Mouse (Mus musculus): ENCODE data around the gene Il17a. TPM values are rescaled to one million over a fixed set of nuclear protein-coding genes. Genes with fewer than 3 reads are reported as not detected.
"Not testable (repeated sequence)": the region's sequence is repeated elsewhere in the genome, so short reads cannot be mapped to it uniquely, and the experiment has no call there.

Il17a gene
- not detected in 2 replicates for polyA plus RNA-seq (2012; rRNA removed)

DNA sequence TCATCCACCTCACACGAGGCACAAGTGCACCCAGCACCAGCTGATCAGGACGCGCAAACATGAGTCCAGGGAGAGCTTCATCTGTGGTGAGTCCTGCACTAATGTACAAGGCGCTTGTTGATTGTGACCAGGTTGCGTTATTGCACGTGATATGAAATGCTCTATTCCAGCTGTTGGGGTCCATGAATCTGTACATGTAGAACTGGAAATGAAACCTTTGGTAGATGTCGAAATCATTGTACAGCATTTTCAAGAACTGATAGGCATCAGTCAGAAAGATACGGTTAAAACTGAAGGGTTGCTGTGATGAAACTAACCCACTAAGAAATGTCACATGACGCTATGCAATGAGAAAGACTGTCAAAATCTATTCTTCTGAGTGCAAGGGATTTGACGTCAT, at the start of gene Il17a:
TSS of gene Il17a (plus strand) at position 3 of the 400 bp plus-strand sequence.
- DNase-seq (ENCODE audit: low spot score), result no peak

DNA sequence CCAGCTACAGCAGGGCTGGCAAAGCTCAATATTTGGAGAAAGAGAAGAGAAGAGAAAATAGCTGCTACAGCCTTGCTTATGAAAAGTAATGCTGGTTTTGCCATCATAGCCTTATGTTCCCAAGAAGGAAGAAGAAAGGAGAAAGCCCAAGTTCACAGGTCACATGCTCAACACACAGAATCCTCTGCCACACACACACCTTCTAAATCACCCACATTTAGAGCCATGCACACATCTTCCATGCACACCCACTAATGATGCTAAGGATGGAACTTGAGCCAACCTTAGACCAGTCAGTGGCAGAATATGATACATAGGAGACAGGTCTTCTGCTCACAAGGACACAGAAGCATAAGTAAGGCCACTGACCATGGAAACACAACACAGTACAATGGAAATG, 47.9 kb upstream of the Il17a start:
- DNase-seq (ENCODE audit: low spot score), result no peak

DNA sequence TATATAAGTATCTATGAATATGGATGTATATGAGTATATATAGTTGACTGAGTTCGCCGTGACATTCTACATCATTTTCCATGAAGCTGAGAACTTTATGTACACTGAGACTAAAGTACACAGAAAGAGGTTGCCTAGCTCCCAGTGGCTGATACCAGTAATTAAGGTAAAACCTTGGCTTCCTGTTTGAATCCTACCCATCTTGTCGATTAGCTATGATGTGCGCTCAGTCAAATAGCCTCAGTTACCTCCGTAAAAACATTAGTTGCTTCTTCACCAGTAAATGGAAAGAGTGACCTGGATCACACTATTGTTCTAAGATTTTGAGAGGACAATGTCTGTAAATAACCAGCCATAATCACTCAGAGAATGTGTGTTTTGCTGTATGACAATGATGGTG, 47.3 kb upstream of the Il17a start:
- DNase-seq (ENCODE audit: low spot score), result no peak

DNA sequence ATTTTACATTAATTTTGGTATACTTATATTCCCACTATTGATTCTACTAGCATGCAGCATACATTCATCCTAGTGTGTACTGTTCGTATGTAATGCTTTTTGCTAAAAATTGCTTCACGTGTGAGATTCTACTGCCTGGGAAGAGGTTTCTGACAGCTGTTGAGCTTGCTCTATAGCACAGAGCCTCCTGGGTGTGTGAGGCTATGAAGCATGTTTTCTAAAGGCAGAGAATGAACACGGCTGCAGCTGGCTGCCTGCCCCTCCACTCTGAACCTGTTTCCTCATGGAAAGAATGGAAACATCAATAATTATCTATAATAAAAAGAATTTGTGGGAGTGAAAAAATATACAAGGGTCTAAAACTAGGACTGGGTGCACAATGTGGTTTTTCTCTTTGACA, 46.9 kb upstream of the Il17a start:
- no peak for DNase-seq (ENCODE audit: low spot score)

DNA sequence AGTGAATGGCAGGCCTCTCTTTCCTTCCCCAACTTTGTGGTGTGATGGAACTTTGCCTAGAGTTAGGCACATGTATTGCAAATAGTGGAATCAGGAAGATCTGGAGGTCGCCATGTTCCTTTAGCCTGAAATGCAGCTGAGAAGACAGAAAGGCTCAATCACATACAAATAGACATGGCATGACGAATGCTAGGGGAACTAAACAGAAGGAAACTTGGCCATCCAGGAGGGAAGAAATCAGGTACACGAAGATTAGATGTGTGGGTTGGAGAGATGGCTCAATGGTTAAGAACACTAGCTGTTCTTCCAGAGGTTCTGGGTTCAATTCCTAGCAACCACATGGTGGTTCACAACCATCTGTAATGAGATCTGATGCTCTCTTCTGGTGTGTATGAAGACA, 46.3 kb upstream of the Il17a start:
- no peak for DNase-seq (ENCODE audit: low spot score)

DNA sequence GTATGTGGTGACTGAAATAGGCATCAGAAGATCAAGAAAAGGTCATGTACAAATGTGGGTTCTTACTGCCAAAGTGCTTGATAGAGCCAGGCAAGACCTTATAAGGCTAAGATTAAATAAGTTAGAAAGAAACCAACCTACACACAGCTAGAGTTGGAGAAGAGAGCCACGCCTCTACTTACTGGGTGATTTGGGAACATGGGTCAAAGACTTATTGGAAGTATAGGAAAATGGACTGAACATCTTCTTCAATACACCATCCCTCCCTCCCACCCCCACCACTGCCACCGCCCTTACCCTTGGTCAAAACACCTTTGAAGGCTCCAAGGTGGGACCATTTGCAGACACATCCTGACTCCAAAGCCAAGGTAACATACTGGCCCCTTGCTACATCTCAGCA, 45.3 kb upstream of the Il17a start:
- DNase-seq (ENCODE audit: low spot score), result no peak

DNA sequence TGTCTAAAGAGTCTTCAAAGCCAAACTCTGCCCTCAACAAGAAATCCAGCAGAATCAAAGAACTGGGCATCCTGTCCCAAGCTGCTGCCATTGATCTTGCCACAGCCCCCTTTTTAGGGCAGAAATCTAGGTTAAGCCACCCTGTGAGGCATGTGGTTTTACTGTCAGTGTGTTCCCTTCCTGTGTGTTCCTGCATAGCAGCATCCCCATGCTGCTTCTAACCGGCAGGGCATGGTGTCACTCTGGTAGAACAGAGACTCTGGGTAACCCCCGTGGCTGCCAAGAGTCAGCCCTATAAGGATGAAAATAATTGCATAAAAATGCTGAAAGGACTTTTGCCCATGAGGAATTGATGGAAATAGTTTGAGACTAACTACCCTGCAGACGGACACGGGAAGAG, 44.8 kb upstream of the Il17a start:
- DNase-seq (ENCODE audit: low spot score), result no peak

DNA sequence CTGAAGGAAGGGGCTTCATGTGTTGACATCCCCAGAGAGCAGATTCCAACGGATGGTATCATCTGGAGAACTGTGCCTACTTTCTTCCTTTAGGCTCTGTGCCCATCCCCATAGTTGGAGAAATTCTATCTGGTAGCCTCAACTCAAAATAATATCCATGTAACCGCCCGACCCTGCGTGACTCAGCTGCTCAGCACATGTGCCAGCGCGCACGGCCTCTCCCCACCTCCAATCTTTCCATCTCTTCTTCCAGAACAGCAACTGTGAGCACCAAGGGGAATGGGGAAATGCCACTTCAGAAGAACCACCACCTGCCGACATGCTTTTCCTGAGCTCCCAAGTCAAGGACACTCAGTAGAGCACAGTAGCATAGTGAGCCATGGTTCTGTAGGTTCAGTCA, 39.4 kb upstream of the Il17a start:
- no peak for DNase-seq (ENCODE audit: low spot score)

DNA sequence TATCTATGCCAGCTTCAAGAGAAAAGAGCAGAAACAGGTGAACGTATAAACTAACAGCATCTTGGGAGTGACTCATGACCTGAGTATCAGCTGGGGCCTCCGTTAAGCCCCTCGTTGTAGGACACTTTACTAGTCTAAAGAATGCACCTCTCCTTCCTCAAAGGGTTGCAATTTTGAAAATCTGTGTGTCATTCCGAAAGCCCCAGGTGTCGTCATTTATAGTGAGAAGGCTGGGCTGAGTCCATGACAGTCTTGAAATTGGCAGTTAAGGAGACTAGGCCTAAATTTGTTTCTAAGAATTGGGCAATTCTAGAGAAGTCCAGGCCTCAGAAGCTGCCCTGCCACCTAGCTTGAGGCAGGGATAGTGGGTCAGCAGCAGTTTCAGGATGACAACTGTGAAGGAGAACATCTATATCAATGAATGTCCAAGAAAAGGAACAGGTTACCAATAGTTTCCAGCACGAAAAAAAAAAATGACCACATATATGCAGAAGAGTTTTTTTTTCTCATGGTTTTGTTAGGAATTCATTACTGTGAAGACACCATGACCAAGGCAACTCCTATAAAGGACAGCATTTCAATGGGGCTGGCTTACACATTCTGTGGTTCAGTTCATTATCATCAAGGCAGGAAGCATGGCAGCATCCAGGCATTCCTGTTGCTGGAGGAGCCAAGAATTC, 36.9 kb upstream of the Il17a start:
- no peak for DNase-seq (ENCODE audit: low spot score)

DNA sequence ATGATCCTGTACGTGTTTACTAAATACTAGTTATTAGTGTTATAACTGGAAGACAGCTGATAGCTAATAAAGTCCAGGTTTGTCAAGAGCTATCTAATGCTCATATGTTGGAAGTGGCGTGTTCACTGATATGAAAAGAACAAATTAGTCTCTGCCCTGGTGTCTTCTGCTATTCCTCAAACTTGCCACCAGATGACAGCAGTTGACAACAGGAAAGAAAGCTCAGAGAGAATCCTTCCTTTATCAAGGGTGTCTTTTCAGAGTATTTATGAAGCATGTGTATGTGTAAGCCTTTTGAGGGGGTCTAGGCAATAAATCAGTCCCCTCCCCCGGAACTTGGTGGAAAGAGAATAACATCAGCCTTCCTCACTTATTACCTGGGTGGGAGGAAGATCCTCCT, 30.7 kb upstream of the Il17a start:
- DNase-seq (ENCODE audit: low spot score), result no peak

DNA sequence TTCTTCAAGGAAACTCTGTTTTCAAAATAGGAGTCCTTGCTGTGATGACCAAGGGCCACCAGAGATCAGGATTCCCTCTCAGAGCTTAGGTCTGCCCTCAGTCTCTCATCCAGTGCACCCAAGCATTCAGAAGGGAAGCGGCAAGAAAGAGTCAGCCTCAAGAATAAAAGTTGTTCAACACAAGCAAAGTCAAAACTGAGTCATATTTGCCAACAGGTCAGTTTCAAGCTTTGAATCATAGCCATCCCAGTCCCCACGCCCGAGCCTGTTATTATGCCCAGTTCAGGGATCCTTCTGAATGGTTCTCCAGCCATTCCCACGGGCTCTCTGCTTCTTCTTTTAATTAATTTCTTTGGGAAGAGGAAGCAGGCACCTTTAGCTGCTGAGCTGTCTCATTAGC, 5.9 kb downstream of the Il17a start:
- DNase-seq (ENCODE audit: low spot score), result no peak

DNA sequence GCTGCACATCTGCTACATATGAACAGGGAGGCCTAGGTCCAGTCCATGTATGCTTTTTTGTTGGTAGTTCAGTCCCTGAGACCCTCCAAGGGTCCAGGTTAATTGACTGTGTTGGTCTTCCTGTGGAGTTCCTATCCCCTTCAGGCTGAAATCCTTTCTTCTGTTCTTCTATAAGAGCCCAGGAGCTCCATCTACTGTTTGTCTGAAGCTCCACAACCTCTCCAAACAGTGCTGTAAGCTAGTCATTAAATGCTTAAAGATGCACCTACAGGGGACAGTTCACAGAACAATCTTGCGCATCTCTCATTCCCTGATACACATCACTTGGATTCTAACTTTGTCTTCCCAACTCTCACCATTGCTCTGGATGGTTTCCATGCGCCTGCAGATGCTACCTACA, 7.8 kb downstream of the Il17a start:
- no peak for DNase-seq (ENCODE audit: low spot score)

DNA sequence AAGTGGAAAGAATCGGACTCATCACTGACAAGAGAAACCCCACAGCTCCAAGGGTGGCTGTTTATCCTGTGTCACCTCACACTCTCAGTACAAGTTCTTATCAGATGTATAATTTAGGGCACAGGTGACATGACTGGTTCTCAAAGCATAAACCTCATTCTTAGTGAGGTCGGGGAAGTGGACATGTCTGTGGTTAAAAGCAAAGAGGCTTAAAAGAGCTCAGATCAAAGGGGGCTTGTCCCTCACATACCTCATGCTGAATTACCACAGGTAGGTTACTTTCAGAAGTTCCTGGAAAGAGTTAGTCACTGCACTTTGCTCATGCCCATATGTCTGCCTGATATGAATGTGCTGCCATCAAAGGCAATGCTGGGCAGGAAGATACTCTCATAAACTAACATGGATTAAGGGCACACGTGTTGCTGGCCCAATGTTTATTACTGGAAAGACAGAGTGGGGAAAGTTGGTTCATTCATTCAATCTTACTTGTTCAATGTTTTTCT, 9.8 kb downstream of the Il17a start:
- DNase-seq (ENCODE audit: low spot score), result no peak

DNA sequence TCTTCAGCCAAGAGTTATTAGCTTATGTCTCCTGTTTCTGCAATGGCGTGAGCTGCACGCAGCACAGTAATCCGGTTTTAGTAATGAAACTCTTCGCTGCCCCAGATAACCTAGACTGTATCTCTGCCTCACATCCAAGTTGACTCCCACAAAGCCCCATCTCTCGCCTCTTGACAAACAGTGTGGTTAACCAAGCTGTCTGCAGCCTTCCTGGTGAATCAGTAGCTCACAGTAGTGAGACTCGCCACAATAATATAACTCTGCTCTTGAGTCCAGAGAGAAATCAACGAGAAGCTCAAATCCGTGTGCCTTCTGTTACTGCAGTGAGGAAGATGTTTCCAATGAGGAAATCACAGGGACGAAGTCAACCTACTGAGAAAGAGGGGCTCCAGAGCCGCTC, 23.7 kb downstream of the Il17a start:
- no peak for DNase-seq (ENCODE audit: low spot score)

DNA sequence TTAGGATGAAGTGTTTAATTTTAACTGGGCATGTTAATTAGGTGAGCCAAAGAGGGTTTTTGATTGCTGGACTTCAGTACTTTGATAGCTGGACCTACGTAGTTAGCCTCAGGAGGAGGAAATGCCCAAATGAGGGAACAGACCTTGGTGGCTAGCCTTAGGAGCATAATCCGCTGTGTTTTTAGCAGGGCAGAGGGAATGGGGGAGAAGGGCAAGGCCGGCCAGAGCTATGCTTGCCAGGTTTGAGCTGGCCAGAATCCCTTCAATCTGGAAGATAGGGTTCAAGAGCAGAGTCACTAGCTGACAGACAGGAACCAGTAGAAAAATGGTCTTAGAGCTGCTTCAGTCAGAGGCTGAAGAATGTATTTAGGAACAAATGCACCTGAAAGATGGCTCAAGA, 26.9 kb downstream of the Il17a start:
- no peak for DNase-seq (ENCODE audit: low spot score)

DNA sequence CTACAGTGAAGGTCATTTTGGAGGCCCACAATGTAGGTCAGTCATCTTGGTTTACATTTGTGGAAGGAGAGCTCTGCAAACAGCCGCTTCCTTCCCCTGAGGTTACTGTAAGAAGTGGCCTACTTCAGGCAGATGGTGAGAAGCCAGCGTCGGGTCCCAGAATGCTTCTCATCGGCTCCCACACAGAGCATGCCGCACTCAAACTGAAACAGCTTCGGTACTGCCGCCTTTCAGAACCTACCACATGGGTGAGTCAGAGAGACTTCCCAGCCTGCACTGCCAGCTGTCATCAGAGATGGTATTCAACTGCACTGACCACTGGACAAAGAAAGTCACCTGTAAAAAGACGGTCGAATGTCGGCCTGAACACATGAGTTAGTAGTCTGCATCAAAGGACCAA, 29.1 kb downstream of the Il17a start:
- no peak for DNase-seq (ENCODE audit: low spot score)

DNA sequence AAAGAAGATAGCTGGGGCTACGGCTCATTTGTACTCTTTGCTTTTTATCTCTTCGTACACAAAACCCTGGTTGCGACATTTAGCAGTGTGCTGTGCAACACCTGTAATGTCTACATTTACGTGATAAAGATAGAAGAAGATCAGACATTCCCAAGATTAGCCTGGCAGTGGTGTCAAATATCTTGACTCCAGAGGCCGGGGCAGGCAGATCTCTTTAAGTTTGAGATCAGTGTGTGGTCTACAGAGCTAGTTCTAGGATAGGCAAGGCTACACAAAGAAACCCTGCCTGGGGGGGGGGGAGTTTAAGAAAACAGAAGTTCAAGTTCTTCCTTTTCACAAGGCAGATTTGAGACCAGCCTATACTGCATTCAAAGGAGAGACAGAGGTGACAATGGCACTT, 29.6 kb downstream of the Il17a start:
- DNase-seq (ENCODE audit: low spot score), result no peak

DNA sequence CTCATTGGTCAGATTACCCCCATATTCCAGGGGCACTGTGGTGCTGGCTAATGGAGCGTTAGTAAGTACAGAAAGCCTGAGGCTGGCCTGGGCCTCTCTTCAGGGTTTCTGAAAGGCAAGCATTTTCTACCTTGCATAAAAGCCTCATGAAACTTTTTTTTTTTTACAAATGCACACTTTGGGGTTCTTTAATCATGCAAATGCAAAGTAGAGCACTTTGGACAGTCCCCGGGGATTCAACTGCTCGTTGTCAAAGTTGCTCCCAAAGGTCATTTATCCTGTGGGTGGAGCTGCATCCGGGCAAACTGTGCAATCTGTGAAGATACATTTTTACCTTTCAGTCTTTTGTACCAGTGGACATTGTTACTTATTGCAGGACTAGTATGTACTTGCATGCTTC, 30.7 kb downstream of the Il17a start:
- no peak for DNase-seq (ENCODE audit: low spot score)

DNA sequence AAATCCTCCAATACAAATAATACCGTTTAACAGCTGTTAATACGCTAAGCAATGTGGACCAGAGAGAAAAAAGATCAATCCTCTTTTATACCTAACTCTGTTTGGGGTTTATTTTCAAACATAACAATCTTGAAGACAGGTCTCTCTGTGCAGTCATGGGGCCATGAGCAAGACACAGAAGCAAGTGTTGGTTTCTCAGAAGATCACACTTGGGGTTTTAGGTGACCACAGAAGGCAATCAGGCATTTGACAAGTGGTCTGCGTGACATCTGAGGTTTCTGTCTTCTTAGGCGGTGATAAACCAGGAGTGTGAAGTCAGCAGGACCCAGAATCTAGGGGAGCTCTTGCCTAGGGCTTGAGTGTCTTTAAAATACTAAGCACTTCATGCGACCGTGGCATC, 35.8 kb downstream of the Il17a start:
- no peak for DNase-seq (ENCODE audit: low spot score)

DNA sequence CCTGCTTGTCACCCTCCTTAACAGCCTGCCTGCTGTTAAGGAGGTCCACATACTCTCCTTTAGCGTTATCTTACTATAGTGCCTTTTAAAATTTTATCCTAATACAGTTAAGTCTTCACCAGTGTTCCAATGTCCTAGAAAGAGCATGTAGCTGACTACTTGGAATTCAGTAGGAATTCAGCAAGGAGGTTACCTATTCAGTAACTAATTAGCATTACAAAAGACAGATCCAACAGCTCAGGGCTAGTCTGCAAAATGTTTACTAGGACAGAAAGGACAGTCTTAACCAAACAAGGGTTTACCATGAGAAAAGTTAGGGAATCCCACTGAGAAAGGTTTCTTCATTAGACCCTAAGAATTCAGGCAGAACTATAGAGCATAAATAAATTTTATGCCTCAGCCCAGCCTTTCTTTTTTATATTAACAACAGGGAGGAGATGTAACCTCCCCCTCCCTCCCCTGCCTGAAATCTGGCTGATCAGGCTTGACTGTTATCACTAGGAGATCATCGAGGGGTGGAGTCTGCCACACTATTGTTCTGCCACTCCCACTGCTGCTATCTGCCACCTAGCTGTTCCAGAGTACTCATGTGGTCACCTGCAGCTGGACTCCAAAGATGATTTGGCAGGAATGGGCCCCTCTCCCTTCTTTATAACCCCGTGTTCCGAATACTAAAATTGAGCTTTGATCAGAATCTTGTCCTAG, 43.5 kb downstream of the Il17a start:
- not testable (repeated sequence) for DNase-seq (ENCODE audit: low spot score)

DNA sequence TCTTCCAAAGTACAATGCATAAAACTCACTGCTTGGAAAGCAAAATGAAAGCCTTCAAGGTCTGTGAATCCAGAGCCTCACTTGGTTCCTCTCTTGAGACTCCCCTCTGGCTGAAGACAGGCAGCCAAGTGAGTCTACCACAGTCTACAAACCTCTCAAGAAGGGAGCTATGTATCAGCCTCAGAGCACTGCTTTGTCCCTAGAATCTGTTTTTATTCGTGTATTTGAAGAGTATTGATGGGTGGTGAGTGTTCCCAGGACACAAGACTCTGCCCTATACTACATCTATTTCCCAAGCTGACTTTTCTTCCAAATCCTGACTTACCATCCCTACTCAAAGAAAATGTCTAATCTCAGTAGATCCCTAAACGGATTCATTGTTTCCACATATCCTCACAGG, 47.7 kb downstream of the Il17a start:
- no peak for DNase-seq (ENCODE audit: low spot score)

Measured in urinary bladder, adult 2 months (tissue).